In genomic region chr6:117715056-117715777, GRCm38 (mm10) we compare ENCODE assay signal across 17 mouse cellular contexts.
"Had no signal": no experiment of that assay in that cellular context is flagged by ENCODE, and none has a peak within 500 bp of the region (broad histone marks: within the 10 kb centered on the region; RNA-seq: fewer than 3 reads in every experiment).

No protein-coding gene starts in this region.

- H3K4me3 ChIP-seq: liver, embryonic 13.5 days; midbrain, embryonic 12.5 days; midbrain, embryonic 15.5 days; neural tube, embryonic 12.5 days; neural tube, embryonic 15.5 days; stomach, embryonic 15.5 days had no signal

- H3K27ac ChIP-seq: liver, embryonic 13.5 days; macrophage; midbrain, embryonic 12.5 days; midbrain, embryonic 15.5 days; neural tube, embryonic 12.5 days; neural tube, embryonic 15.5 days; stomach, embryonic 15.5 days had no signal

- H3K36me3 ChIP-seq: liver, embryonic 13.5 days; midbrain, embryonic 12.5 days; midbrain, embryonic 15.5 days; neural tube, embryonic 12.5 days; neural tube, embryonic 15.5 days; stomach, embryonic 15.5 days had no signal

- ATAC-seq: intestine, embryonic 16.5 days; midbrain, embryonic 15.5 days had no signal

- H3K9me3 ChIP-seq: liver, embryonic 13.5 days; midbrain, embryonic 12.5 days; midbrain, embryonic 15.5 days; neural tube, embryonic 12.5 days; neural tube, embryonic 15.5 days; stomach, embryonic 15.5 days had no signal

- H3K27me3 ChIP-seq: liver, embryonic 13.5 days; midbrain, embryonic 12.5 days; midbrain, embryonic 15.5 days; neural tube, embryonic 12.5 days; neural tube, embryonic 15.5 days; stomach, embryonic 15.5 days had no signal

- H3K4me1 ChIP-seq: liver, embryonic 13.5 days; midbrain, embryonic 12.5 days; midbrain, embryonic 15.5 days; neural tube, embryonic 12.5 days; neural tube, embryonic 15.5 days; stomach, embryonic 15.5 days had no signal

- DNase-seq: kidney, adult 18-20 months; kidney, adult 9 months; kidney, postnatal 36 days; liver, embryonic 13.5 days; lung, adult 2 months; lung, postnatal 14 days; right cerebral cortex, adult 18-20 months; right cerebral cortex, postnatal 14 days; right cerebral cortex, postnatal 4 days; thymus, postnatal 36 days had no signal

- H3K4me2 ChIP-seq: liver, embryonic 13.5 days; midbrain, embryonic 12.5 days; midbrain, embryonic 15.5 days; neural tube, embryonic 12.5 days; neural tube, embryonic 15.5 days; stomach, embryonic 15.5 days had no signal

- H3K9ac ChIP-seq: liver, embryonic 13.5 days; midbrain, embryonic 12.5 days; midbrain, embryonic 15.5 days; neural tube, embryonic 12.5 days; neural tube, embryonic 15.5 days; stomach, embryonic 15.5 days had no signal
